Mouse (Mus musculus): ENCODE data around the gene Sfxn1. TPM values are rescaled to one million over a fixed set of nuclear protein-coding genes. Genes with fewer than 3 reads are reported as not detected.

Sfxn1 gene
- 10 to 100 TPM; 42.6 to 45.1 TPM for total RNA-seq (2021)

- DNase-seq (ENCODE audit: extremely low spot score in 1 of 2, low spot score in 1 of 2), result peak; percentile 54 to 72
These were observed at the start of gene Sfxn1 for GRCm38 (mm10) chr13:54071606-54072331. Gene Sfxn1, plus strand, starts transcription at chr13:54071869.

DNA sequence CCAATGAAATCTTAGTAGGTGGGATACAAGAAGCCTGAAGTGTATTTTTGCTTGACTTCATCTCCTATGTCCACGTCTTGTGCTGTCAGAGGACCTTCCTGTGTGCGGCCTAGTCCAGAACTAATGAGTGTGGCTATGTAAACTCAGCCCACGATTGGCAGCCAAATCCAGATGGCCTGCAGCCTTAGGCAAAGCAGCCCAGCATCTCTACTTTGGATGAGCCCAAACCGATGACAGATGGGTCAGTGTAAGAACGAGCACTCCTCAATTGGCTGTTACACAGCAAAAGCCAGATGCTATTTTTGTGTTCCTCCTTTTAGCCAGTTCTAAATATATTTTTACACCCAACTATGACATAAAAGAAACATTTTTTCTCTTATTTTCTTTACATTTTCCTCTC, 48.4 kb upstream of the Sfxn1 start:
- DNase-seq (ENCODE audit: extremely low spot score in 1 of 2, low spot score in 1 of 2), result no peak

DNA sequence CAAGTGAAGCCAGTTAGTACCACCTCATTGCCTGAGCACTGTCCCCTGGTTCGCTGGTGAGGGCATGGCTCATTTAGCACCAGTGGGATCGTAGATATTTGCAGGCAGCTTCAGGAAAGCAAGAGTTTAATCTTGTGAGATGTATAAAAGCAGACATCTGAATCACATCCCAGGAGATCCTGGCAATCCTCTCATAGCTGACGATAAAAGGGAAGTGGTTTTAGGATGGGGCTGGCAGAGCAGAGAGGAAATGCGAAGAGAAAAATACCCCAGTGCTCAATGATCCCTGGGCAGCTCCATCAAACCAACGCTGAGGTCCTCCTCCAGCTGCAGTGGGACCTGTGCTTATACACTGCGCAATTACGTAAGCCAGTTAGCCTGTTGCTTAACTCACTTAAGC, 44.6 kb upstream of the Sfxn1 start:
- DNase-seq (ENCODE audit: extremely low spot score in 1 of 2, low spot score in 1 of 2), result no peak

GRCm38 (mm10) chr13:54033653-54034052, 38.0 kb upstream of the Sfxn1 start:
- no peak for DNase-seq (ENCODE audit: extremely low spot score in 1 of 2, low spot score in 1 of 2)

- no peak for DNase-seq (ENCODE audit: extremely low spot score in 1 of 2, low spot score in 1 of 2)
These were observed 36.1 kb upstream of the Sfxn1 start for GRCm38 (mm10) chr13:54035541-54035940.

GRCm38 (mm10) chr13:54037936-54038335, 33.7 kb upstream of the Sfxn1 start:
- no peak for DNase-seq (ENCODE audit: extremely low spot score in 1 of 2, low spot score in 1 of 2)

GRCm38 (mm10) chr13:54040256-54040655, 31.4 kb upstream of the Sfxn1 start:
- DNase-seq (ENCODE audit: extremely low spot score in 1 of 2, low spot score in 1 of 2), result no peak

DNA sequence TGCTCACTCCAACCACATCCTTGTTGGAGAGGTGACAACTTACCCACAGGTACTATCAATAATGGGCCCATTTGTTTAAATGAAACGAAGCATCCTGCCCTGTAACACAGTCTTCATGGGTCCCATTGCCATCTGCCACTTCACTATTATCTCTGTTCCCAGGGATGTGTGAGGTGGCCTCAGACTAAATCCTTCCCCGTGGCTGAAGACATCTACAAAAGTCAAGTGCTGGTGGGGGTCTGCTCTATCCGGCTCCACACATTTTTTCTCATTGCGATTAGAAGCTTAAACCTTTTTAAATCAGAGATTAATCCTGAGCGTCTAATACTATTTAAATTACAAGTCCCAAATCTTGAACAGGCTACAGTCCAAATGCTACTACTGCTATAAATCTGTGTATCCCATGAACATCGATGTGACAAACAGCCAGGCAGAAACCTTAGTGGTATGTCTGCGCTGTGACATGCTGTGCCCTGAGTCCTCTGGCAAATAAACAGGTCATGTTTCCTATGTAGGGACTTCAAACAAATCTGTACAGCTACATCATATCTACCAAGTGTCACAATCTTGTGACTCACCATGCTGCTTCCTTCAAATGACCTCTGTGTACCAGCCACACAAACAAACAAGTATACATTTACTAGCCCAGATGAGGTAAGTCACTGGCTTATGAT, 22.9 kb upstream of the Sfxn1 start:
- DNase-seq (ENCODE audit: extremely low spot score in 1 of 2, low spot score in 1 of 2), result no peak

DNA sequence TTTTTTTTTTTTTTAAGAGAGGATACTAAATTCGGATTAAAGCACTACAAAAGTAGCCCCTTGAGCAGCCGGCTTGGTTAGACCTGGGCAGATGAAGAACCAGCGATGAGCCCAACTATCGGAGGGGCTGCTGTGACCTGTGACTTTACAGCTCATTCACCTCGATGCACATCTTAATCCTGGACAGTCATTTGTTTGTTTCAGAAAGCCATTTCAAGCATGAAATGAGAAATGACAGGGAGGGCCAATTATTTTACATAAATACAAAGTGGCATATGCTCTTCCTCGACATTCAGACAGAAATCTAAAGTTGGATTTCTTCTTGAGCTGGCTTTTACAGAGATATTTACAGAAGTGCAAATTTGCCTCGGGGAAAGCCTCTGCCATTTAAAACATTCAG, 20.0 kb upstream of the Sfxn1 start:
- DNase-seq (ENCODE audit: extremely low spot score in 1 of 2, low spot score in 1 of 2), result no peak

GRCm38 (mm10) chr13:54054962-54055361, 16.7 kb upstream of the Sfxn1 start:
- no peak for DNase-seq (ENCODE audit: extremely low spot score in 1 of 2, low spot score in 1 of 2)

DNA sequence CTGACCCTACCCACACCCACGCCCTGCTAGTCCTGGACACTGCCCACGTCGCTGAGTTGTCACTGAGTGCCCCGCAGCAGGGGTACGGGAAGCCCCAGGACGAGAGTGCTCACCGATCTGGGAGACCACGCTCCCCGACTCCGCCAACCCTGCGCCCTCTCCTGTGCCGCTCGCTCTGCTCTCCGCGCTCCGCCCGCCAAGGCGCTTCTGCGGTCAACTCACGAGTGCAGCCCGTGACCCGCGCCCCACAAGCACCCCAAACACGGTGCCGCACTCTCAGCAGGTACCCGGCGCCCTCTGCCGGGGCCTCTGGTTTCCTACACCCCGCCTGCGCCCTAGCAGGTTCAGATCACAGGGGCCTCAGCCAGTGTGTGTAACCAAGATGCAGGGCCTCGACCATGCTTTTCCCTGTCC, 16.2 kb upstream of the Sfxn1 start, which contains the start of gene Drd1:
TSS of gene Drd1 (minus strand) at position 258 of the 414 bp plus-strand sequence.
- peak; percentile 81 to 84 for DNase-seq (ENCODE audit: extremely low spot score in 1 of 2, low spot score in 1 of 2)

DNA sequence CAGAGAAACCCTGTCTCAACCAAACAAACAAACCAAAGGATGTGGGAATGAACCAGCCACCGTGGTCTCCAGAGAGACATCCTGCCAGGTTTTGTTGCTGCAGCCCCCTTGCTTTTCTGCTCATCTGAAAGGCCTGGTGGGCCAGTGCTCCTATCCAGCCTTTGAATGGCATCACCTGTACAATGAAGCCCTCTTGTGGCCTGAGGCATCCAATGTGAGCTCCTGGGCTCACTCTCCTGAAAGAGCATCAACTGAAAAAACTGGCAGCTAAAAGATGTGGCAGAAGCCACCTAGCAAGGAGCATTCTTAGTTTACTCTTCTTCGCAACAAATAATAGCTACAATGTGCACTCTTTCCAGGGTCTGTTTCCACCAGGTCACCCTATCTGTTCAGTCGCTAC, 9.6 kb upstream of the Sfxn1 start:
- no peak for DNase-seq (ENCODE audit: extremely low spot score in 1 of 2, low spot score in 1 of 2)

DNA sequence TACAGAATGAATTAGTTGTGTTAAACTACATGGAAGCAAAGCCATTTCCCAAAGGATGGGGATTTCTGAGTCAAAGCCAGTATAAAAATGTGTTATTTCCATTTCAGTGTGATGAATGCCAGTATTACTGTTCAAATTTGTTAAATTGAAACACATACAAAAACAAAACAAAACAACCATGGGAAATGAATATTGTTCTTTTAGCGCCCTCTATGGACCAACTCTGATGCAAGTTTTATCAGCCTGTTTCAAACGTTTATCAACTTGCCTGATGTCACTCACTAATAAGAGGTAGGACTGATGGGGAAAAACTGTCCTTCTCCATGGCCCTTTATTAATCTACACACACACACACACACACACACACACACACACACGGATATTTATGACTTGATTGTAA, 8.4 kb upstream of the Sfxn1 start:
- DNase-seq (ENCODE audit: extremely low spot score in 1 of 2, low spot score in 1 of 2), result peak in 1 of 2 experiments; percentile 35

- no peak for DNase-seq (ENCODE audit: extremely low spot score in 1 of 2, low spot score in 1 of 2)
These were observed 5.5 kb upstream of the Sfxn1 start for GRCm38 (mm10) chr13:54066081-54066746.

DNA sequence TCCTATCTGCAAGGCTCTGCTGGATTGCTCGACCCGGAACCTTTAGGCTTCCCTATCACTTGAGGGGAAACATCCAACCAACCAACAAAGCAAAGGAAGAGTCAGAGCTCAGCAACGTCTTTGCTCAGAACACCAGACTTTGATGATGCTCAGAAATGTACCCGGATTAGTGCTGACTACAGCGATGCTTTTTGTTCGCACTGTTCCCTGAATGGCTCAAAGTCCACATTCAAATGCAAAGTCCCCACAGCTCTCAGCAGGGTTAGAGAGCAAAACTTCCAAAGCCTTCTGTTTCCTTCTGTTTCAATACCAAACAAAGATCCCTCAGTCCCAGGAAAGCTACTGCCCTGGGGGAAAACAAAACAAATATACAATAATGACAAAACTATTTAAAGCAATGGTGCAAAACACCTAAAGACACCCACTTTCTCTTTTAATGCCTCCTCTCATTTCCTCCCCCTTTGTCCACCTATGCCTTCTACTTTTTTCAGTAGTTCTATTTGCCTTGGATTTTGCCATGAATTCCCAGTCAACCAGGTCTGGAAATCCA, 4.0 kb upstream of the Sfxn1 start:
- no peak for DNase-seq (ENCODE audit: extremely low spot score in 1 of 2, low spot score in 1 of 2)

DNA sequence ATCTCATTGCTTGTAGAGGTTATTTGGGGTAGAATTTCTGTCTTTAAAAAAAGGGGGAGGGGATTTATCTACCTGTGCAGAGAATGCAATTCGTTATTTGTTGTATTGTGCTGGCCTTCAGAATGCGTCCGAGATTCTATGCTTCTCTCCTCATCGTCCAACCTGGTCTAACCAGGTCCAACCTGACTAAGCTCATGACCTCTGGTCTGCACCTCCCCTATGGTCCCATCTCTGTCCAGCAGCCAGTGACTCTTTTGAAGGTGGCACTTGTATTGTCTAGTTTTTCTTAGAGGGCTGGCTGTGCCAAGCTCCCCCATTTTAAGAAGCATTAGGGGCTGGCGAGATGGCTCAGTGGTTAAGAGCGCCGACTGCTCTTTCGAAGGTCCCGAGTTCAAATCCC, 658 bp upstream of the Sfxn1 start:
- DNase-seq (ENCODE audit: extremely low spot score in 1 of 2, low spot score in 1 of 2), result no peak

GRCm38 (mm10) chr13:54072526-54073057, 923 bp downstream of the Sfxn1 start:
- DNase-seq (ENCODE audit: extremely low spot score in 1 of 2, low spot score in 1 of 2), result no peak

DNA sequence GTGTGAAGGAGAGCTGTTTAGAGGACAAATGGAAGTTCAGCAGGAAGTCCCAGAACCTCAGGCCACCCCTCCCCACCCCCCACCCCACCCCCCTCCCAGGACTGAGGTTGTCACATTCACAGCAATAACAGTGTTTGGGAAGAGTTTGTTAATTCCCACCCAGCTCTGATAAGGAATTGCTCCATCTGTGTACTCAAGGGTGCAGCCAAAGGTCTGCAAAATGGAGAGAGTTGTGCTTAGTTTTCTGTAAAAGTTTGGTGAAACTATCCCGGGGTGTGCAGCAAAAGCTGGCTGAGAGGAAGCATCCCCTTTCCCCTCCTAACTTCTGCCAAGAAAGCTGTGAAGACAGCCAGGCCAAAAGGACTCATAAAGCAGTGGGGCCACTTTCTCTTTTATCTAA, 1.4 kb downstream of the Sfxn1 start:
- DNase-seq (ENCODE audit: extremely low spot score in 1 of 2, low spot score in 1 of 2), result no peak

DNA sequence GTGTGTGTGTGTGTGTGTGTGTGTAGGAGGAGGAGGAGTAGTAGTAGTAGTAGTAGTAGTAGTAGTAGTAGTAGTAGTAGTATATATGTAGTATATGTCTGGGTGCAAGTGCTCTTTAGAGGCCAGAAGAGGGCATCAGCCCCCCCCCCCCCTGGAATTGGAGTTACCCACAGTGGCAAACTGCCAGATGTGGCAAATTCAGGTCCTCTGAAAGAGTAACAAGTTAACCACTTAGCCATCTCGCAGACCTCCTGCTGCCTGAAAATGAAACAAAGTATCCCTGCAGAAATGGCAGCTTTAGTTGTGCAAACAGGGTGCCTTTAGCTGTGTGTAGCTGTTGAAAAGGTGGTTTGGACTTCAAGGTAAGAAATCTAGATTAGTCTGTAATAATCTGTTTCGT, 1.8 kb downstream of the Sfxn1 start:
- no peak for DNase-seq (ENCODE audit: extremely low spot score in 1 of 2, low spot score in 1 of 2)

DNA sequence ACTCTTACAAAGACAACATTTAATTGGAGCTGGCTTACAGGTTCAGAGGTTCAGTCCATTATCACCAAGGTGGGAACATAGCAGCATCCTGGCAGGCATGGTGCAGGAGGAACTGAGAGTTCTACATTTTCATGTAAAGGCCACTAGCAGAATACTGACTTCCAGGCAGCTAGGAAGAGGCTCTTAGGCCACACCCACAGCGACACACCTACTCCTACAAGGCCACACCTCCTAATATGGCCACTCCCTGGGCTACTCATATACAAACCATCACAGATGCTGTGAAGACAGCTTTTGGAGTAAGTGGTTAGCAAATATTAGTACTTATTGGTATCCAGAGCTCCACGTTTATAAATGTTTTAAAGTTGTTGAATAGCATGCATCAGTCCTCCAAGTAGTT, 3.7 kb downstream of the Sfxn1 start:
- no peak for DNase-seq (ENCODE audit: extremely low spot score in 1 of 2, low spot score in 1 of 2)

DNA sequence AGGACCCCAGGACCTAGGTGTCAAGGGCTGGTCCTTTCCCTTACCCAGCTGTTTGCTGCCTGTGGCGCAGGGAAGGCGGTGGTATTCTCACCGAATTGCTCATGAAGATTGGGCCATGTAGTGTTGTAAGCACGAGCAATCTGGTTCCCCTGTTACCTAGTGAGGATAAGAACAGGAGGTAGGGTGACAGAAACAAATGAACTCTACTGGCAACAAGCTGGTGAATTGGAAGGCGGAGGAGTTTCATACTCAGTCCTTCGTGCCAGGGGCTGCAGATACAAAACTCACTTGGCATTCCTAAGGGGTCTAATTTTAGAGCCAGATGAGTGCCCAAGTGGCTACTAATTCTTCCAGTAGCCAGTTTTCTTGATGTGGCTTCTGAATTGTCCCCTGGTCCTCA, 4.4 kb downstream of the Sfxn1 start:
- DNase-seq (ENCODE audit: extremely low spot score in 1 of 2, low spot score in 1 of 2), result no peak

All from layer of hippocampus, postnatal 25 days (tissue).